Mouse (Mus musculus): ENCODE data around the gene Tnfaip8l3. TPM values are rescaled to one million over a fixed set of nuclear protein-coding genes. Genes with fewer than 3 reads are reported as not detected.
A peak's percentile ranks its signal among the peaks of the same experiment; 100 is the strongest.
"Not testable (repeated sequence)": the region's sequence is repeated elsewhere in the genome, so short reads cannot be mapped to it uniquely, and the experiment has no call there.

Gene Tnfaip8l3
- polyA plus RNA-seq, 1 experiment from 2014 or later, result 0.22 TPM

DNA sequence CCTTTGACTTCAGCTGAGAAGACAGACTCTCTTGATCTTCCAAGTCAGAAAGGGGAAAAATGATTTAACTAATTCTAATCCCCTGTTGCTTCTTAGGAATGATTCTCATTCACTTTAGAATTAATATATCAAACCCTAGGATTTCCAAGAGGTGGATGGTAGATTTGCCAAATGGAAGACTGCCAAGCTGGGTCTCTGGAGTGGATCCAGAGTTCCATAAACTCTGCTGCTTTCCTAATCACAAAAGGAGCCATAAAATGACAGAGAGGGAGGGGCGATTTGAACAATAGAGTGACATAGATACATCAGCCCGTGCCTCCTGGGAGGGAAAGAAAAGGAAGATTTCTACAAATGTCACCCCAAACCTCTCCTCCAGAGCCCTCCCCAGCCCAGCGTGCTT is 3.4 kb downstream of the Tnfaip8l3 start:
- H3K27me3 ChIP-seq, result peaks cover 25% of the 10 kb centered on the region
- H3K4me2 ChIP-seq (replicated peaks), result no peak overlapping the region
- 60% methylated on average over 3 of the region's 3 CpGs for WGBS
- ATAC-seq, result no peak
- no peak overlapping the region for H3K9ac ChIP-seq (replicated peaks)
- no peak overlapping the region for H3K4me3 ChIP-seq (replicated peaks)
- H3K9me3 ChIP-seq, result no peaks in the 10 kb centered on the region
- no peak overlapping the region for H3K27ac ChIP-seq
- H3K4me1 ChIP-seq (replicated peaks), result peaks cover 18% of the 10 kb centered on the region
- no peaks in the 10 kb centered on the region for H3K36me3 ChIP-seq

DNA sequence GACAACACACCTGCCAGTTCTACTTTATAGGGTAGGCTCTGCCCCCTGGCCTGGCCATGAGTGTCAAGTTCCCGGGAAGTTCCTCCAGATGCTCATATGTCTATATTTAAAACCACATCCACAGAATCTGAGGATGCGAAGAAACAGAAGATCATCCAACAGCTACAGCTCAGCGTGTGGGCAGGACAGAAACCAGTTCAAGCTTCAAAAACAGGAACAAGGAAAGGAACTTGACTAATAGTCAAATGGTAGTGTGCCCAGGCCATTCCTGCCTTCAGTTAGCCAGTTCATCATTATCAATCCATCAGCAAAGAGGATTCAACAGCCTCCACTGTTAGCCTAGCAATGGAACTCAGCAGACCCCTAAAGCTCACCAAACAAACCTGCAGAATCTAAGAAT is 4.5 kb downstream of the Tnfaip8l3 start:
- Histone ChIP-seq H3K9ac (replicated peaks) (no peak overlapping the region), H3K27ac (no peak overlapping the region), H3K36me3 (no peaks in the 10 kb centered on the region), H3K9me3 (no peaks in the 10 kb centered on the region), H3K4me2 (replicated peaks) (no peak overlapping the region), H3K4me1 (replicated peaks) (peaks cover 12% of the 10 kb centered on the region), H3K27me3 (peaks cover 16% of the 10 kb centered on the region), H3K4me3 (replicated peaks) (no peak overlapping the region)
- 86% methylated on average over 3 of the region's 3 CpGs for WGBS
- ATAC-seq, result no peak

- H3K9me3 ChIP-seq, result no peaks in the 10 kb centered on the region
- no peak overlapping the region for H3K27ac ChIP-seq
- peaks cover 4% of the 10 kb centered on the region for H3K27me3 ChIP-seq
- no peak overlapping the region for H3K4me3 ChIP-seq (replicated peaks)
- H3K9ac ChIP-seq (replicated peaks), result no peak overlapping the region
- H3K36me3 ChIP-seq, result no peaks in the 10 kb centered on the region
- WGBS, result 83% methylated on average over 5 of the region's 5 CpGs
- no peak overlapping the region for H3K4me2 ChIP-seq (replicated peaks)
- H3K4me1 ChIP-seq (replicated peaks), result no peaks in the 10 kb centered on the region
- no peak for ATAC-seq
Observed at GRCm38 (mm10) chr9:54061666-54062065, 6.5 kb downstream of the Tnfaip8l3 start.

DNA sequence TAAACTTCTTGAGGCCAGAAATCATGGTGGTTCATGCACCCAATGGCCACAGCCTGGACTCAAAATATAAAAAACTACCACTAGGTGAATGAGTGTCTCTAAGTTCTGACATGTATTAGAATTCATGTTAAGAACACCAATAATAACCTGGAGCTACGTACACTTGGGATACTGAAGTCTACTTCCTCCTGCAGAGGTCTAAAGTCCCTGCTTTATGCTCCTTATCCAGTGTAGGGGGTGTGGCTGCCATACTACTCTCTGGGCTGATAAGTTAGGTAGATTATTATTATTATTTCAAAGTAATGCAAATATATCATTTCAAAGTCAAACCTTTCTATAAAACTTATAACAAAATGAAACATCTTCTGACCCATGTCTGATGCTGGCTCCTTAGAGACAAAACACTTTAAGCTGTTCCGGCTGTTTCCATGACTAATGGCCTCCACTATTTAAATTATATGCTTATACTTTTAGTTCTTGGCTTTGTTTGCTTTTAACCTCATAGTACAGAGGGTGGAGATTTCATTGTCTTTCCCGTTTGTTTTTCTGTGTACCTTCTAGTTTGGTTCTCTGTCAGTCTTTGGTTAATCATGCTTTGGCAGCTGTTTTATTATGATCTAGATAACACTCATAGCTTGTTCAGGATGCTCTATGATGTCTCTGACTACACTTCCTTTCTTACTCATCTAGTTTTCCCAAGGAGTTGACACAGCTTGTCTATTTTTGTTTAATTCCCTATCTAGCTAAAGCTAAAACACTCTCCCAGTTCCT is 16.7 kb downstream of the Tnfaip8l3 start:
- no peak overlapping the region for H3K9ac ChIP-seq (replicated peaks)
- no peaks in the 10 kb centered on the region for H3K36me3 ChIP-seq

GRCm38 (mm10) chr9:54048978-54049377 is 19.2 kb downstream of the Tnfaip8l3 start:
- H3K9ac ChIP-seq (replicated peaks), result no peak overlapping the region
- H3K36me3 ChIP-seq, result no peaks in the 10 kb centered on the region
- H3K4me1 ChIP-seq (replicated peaks), result no peaks in the 10 kb centered on the region
- no peak overlapping the region for H3K27ac ChIP-seq
- 82% methylated on average over 5 of the region's 5 CpGs for WGBS
- H3K4me3 ChIP-seq (replicated peaks), result no peak overlapping the region
- H3K9me3 ChIP-seq, result no peaks in the 10 kb centered on the region
- no peaks in the 10 kb centered on the region for H3K27me3 ChIP-seq
- ATAC-seq, result no peak
- no peak overlapping the region for H3K4me2 ChIP-seq (replicated peaks)

More for the DNA sequence above, 16.7 kb downstream of the Tnfaip8l3 start:
- Histone ChIP-seq H3K9me3 (no peaks in the 10 kb centered on the region), H3K27ac (no peak overlapping the region), H3K4me2 (replicated peaks) (no peak overlapping the region), H3K4me1 (replicated peaks) (no peaks in the 10 kb centered on the region), H3K4me3 (replicated peaks) (no peak overlapping the region), H3K27me3 (no peaks in the 10 kb centered on the region)
- ATAC-seq, result no peak
- 90% methylated on average over 3 of the region's 3 CpGs for WGBS

- no peak overlapping the region for H3K9ac ChIP-seq (replicated peaks)
- H3K4me2 ChIP-seq (replicated peaks), result no peak overlapping the region
- no peaks in the 10 kb centered on the region for H3K9me3 ChIP-seq
- H3K4me1 ChIP-seq (replicated peaks), result peaks cover 5% of the 10 kb centered on the region; the same call in 1 of the 2 replicates
- H3K27me3 ChIP-seq, result no peaks in the 10 kb centered on the region
- no peak overlapping the region for H3K4me3 ChIP-seq (replicated peaks)
- ATAC-seq, result no peak
- H3K27ac ChIP-seq, result no peak overlapping the region
- WGBS, result 87% methylated on average over 5 of the region's 5 CpGs
- H3K36me3 ChIP-seq, result no peaks in the 10 kb centered on the region
Observed at GRCm38 (mm10) chr9:54043067-54043466, 25.1 kb downstream of the Tnfaip8l3 start.

GRCm38 (mm10) chr9:54037717-54038116 is 30.5 kb downstream of the Tnfaip8l3 start:
- H3K27ac ChIP-seq, result no peak overlapping the region
- no peaks in the 10 kb centered on the region for H3K27me3 ChIP-seq
- 58% methylated on average over 9 of the region's 9 CpGs for WGBS
- no peak overlapping the region for H3K4me3 ChIP-seq (replicated peaks)
- H3K4me2 ChIP-seq (replicated peaks), result no peak overlapping the region
- no peaks in the 10 kb centered on the region for H3K36me3 ChIP-seq
- H3K9ac ChIP-seq (replicated peaks), result no peak overlapping the region
- no peaks in the 10 kb centered on the region for H3K9me3 ChIP-seq
- 0 out of 2 replicates have a peak, but pooled peaks have one; percentile 50 for ATAC-seq
- peaks cover 13% of the 10 kb centered on the region for H3K4me1 ChIP-seq (replicated peaks)

- no peak overlapping the region for H3K4me2 ChIP-seq (replicated peaks)
- no peak for ATAC-seq
Observed at GRCm38 (mm10) chr9:54034691-54035090, 33.5 kb downstream of the Tnfaip8l3 start.

GRCm38 (mm10) chr9:54022795-54023194 is 45.4 kb downstream of the Tnfaip8l3 start:
- no peak overlapping the region for H3K4me2 ChIP-seq (replicated peaks)
- H3K27ac ChIP-seq, result no peak overlapping the region
- ATAC-seq, result no peak
- no peaks in the 10 kb centered on the region for H3K36me3 ChIP-seq
- no peak overlapping the region for H3K9ac ChIP-seq (replicated peaks)
- H3K27me3 ChIP-seq, result no peaks in the 10 kb centered on the region
- H3K4me3 ChIP-seq (replicated peaks), result no peak overlapping the region
- no peaks in the 10 kb centered on the region for H3K9me3 ChIP-seq
- 83% methylated on average over 3 of the region's 3 CpGs for WGBS
- no peaks in the 10 kb centered on the region for H3K4me1 ChIP-seq (replicated peaks)

More at GRCm38 (mm10) chr9:54034691-54035090, 33.5 kb downstream of the Tnfaip8l3 start:
- H3K4me1 ChIP-seq (replicated peaks), result peaks cover 13% of the 10 kb centered on the region
- H3K9me3 ChIP-seq, result no peaks in the 10 kb centered on the region
- H3K36me3 ChIP-seq, result no peaks in the 10 kb centered on the region
- H3K9ac ChIP-seq (replicated peaks), result no peak overlapping the region
- no peaks in the 10 kb centered on the region for H3K27me3 ChIP-seq
- H3K4me3 ChIP-seq (replicated peaks), result no peak overlapping the region
- no peak overlapping the region for H3K27ac ChIP-seq
- WGBS, result 75% methylated on average over 5 of the region's 5 CpGs

DNA sequence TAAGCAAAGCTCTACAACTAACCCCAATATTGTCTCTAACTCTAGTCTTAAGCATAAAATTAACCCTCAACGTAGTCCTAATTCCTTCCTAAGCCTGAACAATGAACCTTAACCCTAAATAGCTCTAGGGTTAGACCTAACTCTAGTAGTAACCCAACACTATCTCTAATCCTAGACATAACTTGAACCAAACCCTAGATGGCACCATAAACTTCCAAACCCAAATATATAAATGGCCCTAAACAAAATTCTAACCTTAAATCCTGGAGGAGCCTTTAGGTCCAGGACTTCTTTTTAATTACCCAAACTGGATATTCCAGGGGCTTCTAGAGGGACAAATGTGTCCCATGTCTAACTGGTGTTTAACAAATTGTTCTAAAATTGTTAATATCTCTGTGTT is 73.7 kb downstream of the Tnfaip8l3 start:
- Histone ChIP-seq H3K9ac (replicated peaks) (no peak overlapping the region), H3K27me3 (no peaks in the 10 kb centered on the region), H3K4me1 (replicated peaks) (no peaks in the 10 kb centered on the region), H3K9me3 (no peaks in the 10 kb centered on the region), H3K36me3 (no peaks in the 10 kb centered on the region), H3K27ac (no peak overlapping the region), H3K4me2 (replicated peaks) (no peak overlapping the region), H3K4me3 (replicated peaks) (no peak overlapping the region)
- no peak for ATAC-seq
- WGBS, result 66% methylated on average over 1 of the region's 1 CpGs

DNA sequence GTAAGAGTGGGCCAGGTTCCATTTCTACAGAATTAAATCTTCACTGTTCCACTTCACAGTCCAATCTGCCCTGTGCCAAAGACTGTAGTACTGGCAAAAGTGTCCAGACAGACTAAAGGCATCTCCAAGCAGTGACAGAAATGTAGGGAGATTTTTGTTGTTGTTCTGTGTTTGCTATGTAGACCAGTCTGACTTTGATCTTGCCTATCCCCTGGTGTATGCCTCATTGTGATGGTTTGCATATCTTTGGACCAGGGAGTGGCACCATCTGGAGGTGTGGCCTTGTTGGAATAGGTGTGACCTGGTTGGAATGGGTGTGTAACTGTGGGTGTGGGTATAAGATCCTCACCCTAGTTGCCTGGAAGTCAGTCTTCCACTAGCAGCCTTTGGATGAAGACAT is 75.6 kb downstream of the Tnfaip8l3 start:
- not testable (repeated sequence) for H3K27ac ChIP-seq; H3K4me2 ChIP-seq (replicated peaks); H3K9ac ChIP-seq (replicated peaks); ATAC-seq; H3K4me3 ChIP-seq (replicated peaks); H3K36me3 ChIP-seq; H3K4me1 ChIP-seq (replicated peaks); H3K27me3 ChIP-seq; H3K9me3 ChIP-seq

DNA sequence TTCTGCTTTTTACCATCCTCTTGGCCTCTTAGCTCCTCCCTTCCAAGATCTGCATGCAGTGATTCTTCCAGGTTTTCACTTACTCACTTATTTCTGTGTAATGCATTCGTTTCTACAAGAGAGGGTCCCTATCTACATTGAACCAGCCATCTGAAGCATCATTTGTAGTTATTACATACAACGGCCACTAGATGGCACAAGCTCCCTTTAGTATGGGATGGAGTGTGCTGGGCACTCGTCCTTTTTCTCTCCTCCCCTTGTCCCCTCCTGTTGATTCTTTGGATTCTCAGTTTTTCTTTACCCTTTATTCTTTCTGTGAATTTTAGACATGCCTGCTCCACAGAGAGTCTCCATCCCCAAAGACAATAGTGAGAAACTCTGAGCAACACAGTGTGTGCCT is 77.3 kb downstream of the Tnfaip8l3 start:
- Histone ChIP-seq H3K9ac (replicated peaks) (no peak overlapping the region), H3K4me2 (replicated peaks) (no peak overlapping the region), H3K36me3 (no peaks in the 10 kb centered on the region), H3K4me3 (replicated peaks) (no peak overlapping the region), H3K27ac (no peak overlapping the region), H3K4me1 (replicated peaks) (no peaks in the 10 kb centered on the region), H3K27me3 (0 out of 2 replicates have a peak, but pooled peaks cover 4% of the 10 kb centered on the region), H3K9me3 (no peaks in the 10 kb centered on the region)
- WGBS, result 6% methylated on average over 3 of the region's 3 CpGs
- ATAC-seq, result peak; percentile 87

GRCm38 (mm10) chr9:53986972-53987371 is 81.2 kb downstream of the Tnfaip8l3 start:
- Histone ChIP-seq H3K4me1 (replicated peaks) (no peaks in the 10 kb centered on the region), H3K9me3 (no peaks in the 10 kb centered on the region), H3K4me2 (replicated peaks) (no peak overlapping the region), H3K4me3 (replicated peaks) (no peak overlapping the region), H3K27me3 (peaks cover 8% of the 10 kb centered on the region; the same call in 1 of the 2 replicates), H3K36me3 (no peaks in the 10 kb centered on the region), H3K27ac (no peak overlapping the region), H3K9ac (replicated peaks) (no peak overlapping the region)
- 36% methylated on average over 3 of the region's 3 CpGs for WGBS
- ATAC-seq, result 0 out of 2 replicates have a peak, but pooled peaks have one; percentile 32

Measured in midbrain, embryonic 13.5 days (tissue).